Mouse (Mus musculus): Measurements from ENCODE around the gene Dhx32.

DNA sequence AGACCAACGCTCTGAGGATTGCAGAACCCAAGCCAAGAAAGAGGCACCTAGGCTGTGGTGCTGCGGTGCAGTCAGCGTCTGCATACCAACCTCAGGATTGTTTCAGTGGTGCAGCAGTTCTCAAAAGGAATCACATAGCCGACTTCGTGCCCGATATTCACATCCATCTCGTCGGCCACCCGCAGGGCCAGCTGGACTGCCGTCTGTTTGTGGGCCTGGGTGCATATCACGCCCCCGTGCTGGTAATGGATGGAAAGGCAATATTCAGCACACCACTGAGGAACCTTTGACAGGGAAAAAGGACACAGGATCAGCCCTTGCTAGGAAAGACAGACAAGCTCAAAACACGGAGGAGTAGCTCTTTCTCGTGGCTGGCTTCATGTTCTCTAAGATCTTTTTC lies 33.8 kb downstream of the Dhx32 start:
- TF ChIP-seq POLR2A (IDR thresholded peaks at IDR 0.05; ENCODE audit: insufficient read depth, low read depth, low read length) (no peak), CTCF (IDR thresholded peaks at IDR 0.05; ENCODE audit: insufficient read depth, low read depth, low read length) (no peak)
